Mouse (Mus musculus) common myeloid progenitor, adult 5-6 weeks (primary cell): ENCODE measurements around the gene Def6. TPM values are rescaled to one million over a fixed set of nuclear protein-coding genes. Genes with fewer than 3 reads are reported as not detected.
A peak's percentile ranks its signal among the peaks of the same experiment; 100 is the strongest.

Experiments
- ATAC-seq: replicated peaks from 2 replicates; pipeline ENCODE4 v1.8.0; 2016; ENCODE audit warnings: low read depth, mild to moderate bottlenecking, moderate TSS enrichment, inconsistent platforms; ENCODE audit not compliant: poor library complexity, severe bottlenecking
- total RNA-seq: library from RNA; stranded (forward); fragments of 200-1000, 187-1606 nt; gene quantifications from 2 replicates; pipeline ENCODE4 v1.2.3, GENCODE M21; 2017

Def6 gene
- total RNA-seq = 103 and 128 TPM in 2 replicates

- ATAC-seq = peak; percentile 68
These were observed at the start of gene Def6 for GRCm38 (mm10) chr17:28207591-28208313. Def6 (plus strand) TSS chr17:28207778.

- no peak for ATAC-seq
These were observed 47.2 kb upstream of the Def6 start for GRCm38 (mm10) chr17:28160361-28160760.

GRCm38 (mm10) chr17:28161310-28161881 lies 46.2 kb upstream of the Def6 start:
- ATAC-seq = 0 out of 2 replicates have a peak, but pooled peaks have one; percentile 5

- peak; percentile 86 for ATAC-seq
These were observed 43.9 kb upstream of the Def6 start for GRCm38 (mm10) chr17:28163666-28164065.

- no peak for ATAC-seq
These were observed 36.9 kb upstream of the Def6 start for GRCm38 (mm10) chr17:28170460-28171305.

- ATAC-seq = no peak
These were observed 34.9 kb upstream of the Def6 start for GRCm38 (mm10) chr17:28172690-28173089.

GRCm38 (mm10) chr17:28176775-28177539 lies 30.6 kb upstream of the Def6 start, which contains the start of gene Zfp523:
Zfp523 (plus strand) TSS chr17:28177129.
- peak; percentile 52 for ATAC-seq

- ATAC-seq = no peak
These were observed 30.0 kb upstream of the Def6 start for GRCm38 (mm10) chr17:28177540-28178046.

- ATAC-seq = no peak
These were observed 27.2 kb upstream of the Def6 start for GRCm38 (mm10) chr17:28180331-28180730.

- peak; percentile 47; the same call in 1 of the 2 replicates for ATAC-seq
These were observed 26.6 kb upstream of the Def6 start for GRCm38 (mm10) chr17:28180783-28181544.

GRCm38 (mm10) chr17:28184971-28185638 lies 22.5 kb upstream of the Def6 start:
- ATAC-seq = peak; percentile 43

- ATAC-seq = no peak
These were observed 19.3 kb upstream of the Def6 start for GRCm38 (mm10) chr17:28188313-28188712.

GRCm38 (mm10) chr17:28192754-28193153 lies 14.8 kb upstream of the Def6 start:
- no peak for ATAC-seq

GRCm38 (mm10) chr17:28193559-28193958 lies 14.0 kb upstream of the Def6 start:
- no peak for ATAC-seq

GRCm38 (mm10) chr17:28195033-28195432 lies 12.5 kb upstream of the Def6 start:
- ATAC-seq = no peak

GRCm38 (mm10) chr17:28197646-28198045 lies 9.9 kb upstream of the Def6 start:
- ATAC-seq = no peak

- ATAC-seq = no peak
These were observed 5.6 kb upstream of the Def6 start for GRCm38 (mm10) chr17:28201982-28202381.

GRCm38 (mm10) chr17:28204052-28204720 lies 3.4 kb upstream of the Def6 start:
- peak; percentile 33; the same call in 1 of the 2 replicates for ATAC-seq
